Mouse (Mus musculus) bone marrow, adult 2 months (tissue): ENCODE data around the gene Pnmal1.

Source experiments
- CTCF ChIP-seq: fragments of 200-500 bp; IDR thresholded peaks from 2 replicates; pipeline ENCODE4 v1.5.1; 2011; ENCODE audit warnings: low read length, control low read depth; ENCODE audit not compliant: control insufficient read depth, insufficient read depth
- POLR2A ChIP-seq: fragments of 200-500 bp; IDR thresholded peaks from 2 replicates; pipeline ENCODE4 v1.6.1; 2011; ENCODE audit warnings: low read depth, mild to moderate bottlenecking, control low read depth, low read length, borderline replicate concordance; ENCODE audit not compliant: control insufficient read depth

- TF ChIP-seq CTCF (no peak), POLR2A (no peak)
Observed at GRCm38 (mm10) chr7:16911904-16912303, 47.6 kb upstream of the Pnmal1 start.
